Mouse (Mus musculus) liver, embryonic 12.5 days (tissue): ENCODE results near the gene Ndufa4. TPM values are rescaled to one million over a fixed set of nuclear protein-coding genes. Genes with fewer than 3 reads are reported as not detected.

Experiments
- polyA plus RNA-seq: library from polyadenylated mRNA; unstranded; fragments of >200 nt; fragmentation: Nextera tagmentation; extraction: Ambion mirVana; gene quantifications from 2 replicates; pipeline ENCODE4 v1.2.1, GENCODE M21; 2016

Ndufa4 gene
- polyA plus RNA-seq, 1 experiment from 2014 or later, result 579 TPM

Other genes starting within 250 kb of the Ndufa4 start
- gene Phf14, start 312 bp upstream of the Ndufa4 start, polyA plus RNA-seq, result 28.1 and 28.7 TPM in 2 replicates